Mouse (Mus musculus) intestine, embryonic 15.5 days (tissue): ENCODE data around the gene Tas1r3. TPM values are rescaled to one million over a fixed set of nuclear protein-coding genes. Genes with fewer than 3 reads are reported as not detected.

Experiments used
- ATAC-seq: fragments of 200-750 bp; cut with Nextera tagmentation; 2 replicates; pipeline ENCODE4 v1.8.0; 2017; ENCODE audit warnings: moderate TSS enrichment, moderate library complexity
- H3K27ac ChIP-seq: fragments of 300-500 bp; sonication (generic); 2 replicates; pipeline ENCODE4 v1.5.1; 2015; ENCODE audit warnings: mild to moderate bottlenecking, inconsistent platforms
- H3K27me3 ChIP-seq: fragments of 300-500 bp; sonication (generic); replicated peaks from 2 replicates; pipeline ENCODE4 v1.6.1; 2015; ENCODE audit warnings: inconsistent platforms
- H3K36me3 ChIP-seq: fragments of 300-500 bp; sonication (generic); 2 replicates; pipeline ENCODE4 v1.6.1; 2015; ENCODE audit warnings: inconsistent platforms
- H3K4me1 ChIP-seq: fragments of 300-500 bp; sonication (generic); replicated peaks from 2 replicates; pipeline ENCODE4 v1.6.1; 2015; ENCODE audit warnings: inconsistent platforms
- H3K4me2 ChIP-seq: fragments of 300-500 bp; sonication (generic); replicated peaks from 2 replicates; pipeline ENCODE4 v1.6.1; 2015; ENCODE audit warnings: mild to moderate bottlenecking, inconsistent platforms
- H3K4me3 ChIP-seq: fragments of 300-500 bp; sonication (generic); replicated peaks from 2 replicates; pipeline ENCODE4 v1.5.1; 2015; ENCODE audit warnings: inconsistent platforms
- H3K9ac ChIP-seq: fragments of 300-500 bp; sonication (generic); 2 replicates; pipeline ENCODE4 v1.6.1; 2015; ENCODE audit warnings: inconsistent platforms
- H3K9me3 ChIP-seq: fragments of 300-500 bp; sonication (generic); 2 replicates; pipeline ENCODE4 v1.6.1; 2016; ENCODE audit warnings: inconsistent platforms
- WGBS: fragments of 180-500 bp; shearing (Covaris S2); methylation state at CpG from one replicate; pipeline ENCODE4 v1.1.7; 2015; 5-methylcytosine and 5-hydroxymethylcytosine counted together
- polyA plus RNA-seq: library from polyadenylated mRNA; unstranded; fragments of >200 nt; fragmentation: Nextera tagmentation; extraction: Ambion mirVana; gene quantifications from 2 replicates; pipeline ENCODE4 v1.2.1, GENCODE M21; 2015

Gene Tas1r3
- polyA plus RNA-seq: 0.25 and 0.51 TPM in 2 replicates

GRCm38 (mm10) chr4:155863001-155863400 is at the start of gene Tas1r3:
Tas1r3 (minus strand) TSS chr4:155863362.
- Histone ChIP-seq H3K9ac (no peak within 1 kb of the TSS), H3K36me3 (peaks cover 27% of the 10 kb centered on the region), H3K4me2 (no peak within 1 kb of the TSS), H3K9me3 (no peaks in the 10 kb centered on the region), H3K27ac (no peak within 1 kb of the TSS), H3K27me3 (no peaks in the 10 kb centered on the region), H3K4me3 (no peak within 1 kb of the TSS), H3K4me1 (no peaks in the 10 kb centered on the region)
- ATAC-seq: no peak
- WGBS: 81% methylated on average over 5 of the region's 5 CpGs

GRCm38 (mm10) chr4:155908751-155909150 is 45.6 kb upstream of the Tas1r3 start:
- ATAC-seq: no peak
- Histone ChIP-seq H3K4me2 (no peak overlapping the region), H3K9ac (no peak overlapping the region), H3K4me1 (no peaks in the 10 kb centered on the region), H3K27ac (no peak overlapping the region), H3K36me3 (peaks cover 3% of the 10 kb centered on the region), H3K4me3 (no peak overlapping the region), H3K27me3 (no peaks in the 10 kb centered on the region), H3K9me3 (no peaks in the 10 kb centered on the region)
- WGBS: 86% methylated on average over 4 of the region's 4 CpGs

DNA sequence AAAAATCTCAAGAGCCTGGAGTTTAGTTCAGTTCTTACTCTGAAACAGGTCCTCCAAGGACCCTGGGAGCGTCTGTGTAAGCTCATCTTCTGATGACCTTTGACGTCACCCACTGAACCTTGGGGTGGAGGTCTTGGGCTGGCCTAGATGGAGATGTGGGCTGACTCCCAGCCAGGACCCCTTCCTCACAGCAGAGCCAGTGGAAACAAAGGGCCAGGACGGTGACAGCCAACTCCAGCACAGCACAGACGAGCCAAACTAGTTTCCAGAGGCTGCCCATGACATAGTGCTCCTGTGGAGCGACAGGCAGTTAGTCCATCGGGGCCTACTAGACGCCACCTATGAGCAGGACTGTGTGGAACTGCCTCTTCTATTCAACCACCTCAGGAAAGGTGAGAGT is 45.1 kb upstream of the Tas1r3 start:
- no peaks in the 10 kb centered on the region for H3K4me1 ChIP-seq
- 72% methylated on average over 7 of the region's 7 CpGs for WGBS
- no peak overlapping the region for H3K9ac ChIP-seq
- H3K9me3 ChIP-seq: no peaks in the 10 kb centered on the region
- H3K27me3 ChIP-seq: no peaks in the 10 kb centered on the region
- no peak overlapping the region for H3K4me3 ChIP-seq
- ATAC-seq: no peak
- H3K36me3 ChIP-seq: peaks cover 7% of the 10 kb centered on the region
- no peak overlapping the region for H3K27ac ChIP-seq
- no peak overlapping the region for H3K4me2 ChIP-seq

DNA sequence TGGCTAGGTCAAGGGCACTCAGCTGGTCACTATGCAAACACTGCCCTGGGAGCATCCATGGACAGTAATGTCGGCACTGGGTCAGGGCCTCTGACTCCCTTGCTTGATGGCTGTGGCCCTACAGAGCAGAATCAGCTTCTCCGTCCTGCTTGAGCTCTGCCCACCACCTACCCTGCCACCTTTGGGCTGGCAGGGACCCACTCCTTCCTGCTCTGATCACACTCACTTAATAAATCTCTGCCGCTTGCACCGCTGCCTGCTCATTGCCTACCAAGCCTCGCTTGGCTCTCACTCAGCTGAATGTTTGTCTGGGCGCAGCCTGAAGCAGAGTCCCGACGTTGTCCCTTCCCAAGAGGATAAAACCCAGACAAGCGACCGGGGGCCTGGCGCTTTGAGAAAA is 43.8 kb upstream of the Tas1r3 start:
- Histone ChIP-seq H3K4me1 (no peaks in the 10 kb centered on the region), H3K4me2 (no peak overlapping the region), H3K36me3 (peaks cover 20% of the 10 kb centered on the region), H3K4me3 (no peak overlapping the region), H3K9me3 (no peaks in the 10 kb centered on the region), H3K9ac (no peak overlapping the region), H3K27ac (no peak overlapping the region), H3K27me3 (no peaks in the 10 kb centered on the region)
- 85% methylated on average over 11 of the region's 11 CpGs for WGBS
- ATAC-seq: no peak

- no peaks in the 10 kb centered on the region for H3K27me3 ChIP-seq
- WGBS: 84% methylated on average over 9 of the region's 9 CpGs
- no peak for ATAC-seq
- peaks cover 26% of the 10 kb centered on the region for H3K36me3 ChIP-seq
- no peak overlapping the region for H3K4me2 ChIP-seq
- H3K9ac ChIP-seq: no peak overlapping the region
- H3K9me3 ChIP-seq: no peaks in the 10 kb centered on the region
- H3K4me3 ChIP-seq: no peak overlapping the region
- no peak overlapping the region for H3K27ac ChIP-seq
- no peaks in the 10 kb centered on the region for H3K4me1 ChIP-seq
Observed at GRCm38 (mm10) chr4:155906125-155906524, 43.0 kb upstream of the Tas1r3 start.

DNA sequence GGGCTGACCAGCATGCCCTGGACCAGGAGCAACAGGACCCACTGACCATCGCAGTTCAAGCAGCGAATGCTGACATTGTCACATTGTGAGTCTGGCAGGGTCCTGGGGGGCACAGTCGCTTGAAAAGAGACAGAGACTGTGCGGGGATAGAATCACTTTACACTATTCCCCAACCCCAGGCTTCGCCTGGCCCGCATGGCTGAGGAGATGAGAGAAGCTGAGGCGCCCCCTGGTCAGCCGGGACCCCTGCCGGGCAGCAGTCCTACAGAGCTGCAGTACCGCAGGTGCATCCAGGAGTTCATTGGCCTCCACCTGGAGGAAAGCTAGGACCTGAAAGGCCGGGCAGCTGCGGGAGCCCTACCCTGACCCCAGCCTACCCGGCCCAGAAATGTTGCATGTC is 42.5 kb upstream of the Tas1r3 start:
- no peak for ATAC-seq
- Histone ChIP-seq H3K9me3 (no peaks in the 10 kb centered on the region), H3K4me3 (no peak overlapping the region), H3K27ac (no peak overlapping the region), H3K4me1 (no peaks in the 10 kb centered on the region), H3K36me3 (peaks cover 26% of the 10 kb centered on the region), H3K27me3 (no peaks in the 10 kb centered on the region), H3K9ac (no peak overlapping the region), H3K4me2 (no peak overlapping the region)
- WGBS: 85% methylated on average over 13 of the region's 13 CpGs

DNA sequence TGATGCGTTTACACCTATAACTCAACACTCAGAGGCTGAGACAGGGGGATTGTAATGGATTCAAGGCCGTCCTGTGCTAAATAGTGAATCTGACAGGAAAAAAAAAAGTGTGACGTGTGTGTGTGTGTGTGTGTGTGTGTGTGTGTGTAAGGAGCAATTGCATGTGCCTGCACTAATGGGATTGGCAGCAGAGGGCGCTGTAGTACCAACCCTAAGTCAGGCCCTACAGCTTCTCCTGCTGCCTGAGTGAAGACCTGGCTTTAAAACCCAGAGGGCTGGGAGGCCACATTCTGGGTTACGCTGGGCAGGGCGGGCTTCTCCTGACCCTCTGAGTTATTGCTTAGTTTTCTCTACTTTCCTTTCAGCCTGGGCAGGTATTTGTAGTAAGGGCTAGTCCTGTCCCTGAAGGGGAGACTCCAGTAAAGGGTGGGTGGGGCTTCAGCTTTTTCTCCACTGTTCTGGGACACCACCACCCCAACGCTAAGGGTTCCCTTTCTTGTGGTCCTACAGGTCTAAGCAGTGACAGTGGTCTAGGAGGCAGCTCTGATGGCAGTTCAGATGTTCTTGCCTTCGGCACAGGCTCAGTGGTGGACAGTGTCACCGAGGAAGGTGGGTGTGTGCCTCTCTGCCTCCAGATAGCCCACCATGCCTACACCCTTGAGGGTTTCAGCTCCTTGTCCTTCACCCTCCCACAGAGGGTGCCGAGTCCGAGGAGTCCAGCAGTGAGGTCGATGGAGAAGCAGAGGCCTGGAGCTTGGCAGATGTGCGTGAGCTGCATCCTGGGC is 41.3 kb upstream of the Tas1r3 start:
- Histone ChIP-seq H3K4me3 (no peak overlapping the region), H3K36me3 (peaks cover 26% of the 10 kb centered on the region), H3K27me3 (no peaks in the 10 kb centered on the region), H3K4me2 (no peak overlapping the region), H3K9me3 (no peaks in the 10 kb centered on the region), H3K27ac (no peak overlapping the region), H3K9ac (no peak overlapping the region), H3K4me1 (no peaks in the 10 kb centered on the region)
- ATAC-seq: no peak
- 88% methylated on average over 13 of the region's 13 CpGs for WGBS

- Histone ChIP-seq H3K9ac (no peak overlapping the region), H3K27me3 (no peaks in the 10 kb centered on the region), H3K4me3 (no peak overlapping the region), H3K4me1 (no peaks in the 10 kb centered on the region), H3K9me3 (no peaks in the 10 kb centered on the region), H3K36me3 (peaks cover 28% of the 10 kb centered on the region), H3K4me2 (no peak overlapping the region), H3K27ac (no peak overlapping the region)
- WGBS: 94% methylated on average over 13 of the region's 13 CpGs
- no peak for ATAC-seq
Observed at GRCm38 (mm10) chr4:155903246-155903645, 40.1 kb upstream of the Tas1r3 start.

DNA sequence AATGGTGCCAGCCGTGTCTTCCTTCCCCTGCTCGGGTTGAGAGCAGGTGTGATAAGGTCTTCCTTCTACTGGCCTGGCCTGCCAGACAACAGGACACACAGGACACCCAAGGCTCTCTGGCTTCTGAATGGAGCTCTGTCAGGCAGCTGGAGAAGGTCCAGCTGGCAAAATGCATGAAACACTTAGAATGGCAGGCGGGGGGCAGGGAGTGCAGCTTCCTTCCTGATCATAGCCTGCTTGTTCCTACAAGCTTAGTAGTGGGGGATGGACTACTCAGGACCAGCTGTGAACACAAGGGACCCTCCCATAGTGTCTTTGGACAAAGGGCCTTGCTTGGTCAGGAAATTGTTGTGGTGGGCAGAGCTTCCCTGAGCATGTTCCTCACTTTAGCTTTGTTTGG is 38.0 kb upstream of the Tas1r3 start:
- H3K4me1 ChIP-seq: no peaks in the 10 kb centered on the region
- WGBS: 73% methylated on average over 3 of the region's 3 CpGs
- H3K4me2 ChIP-seq: no peak overlapping the region
- no peak for ATAC-seq
- no peaks in the 10 kb centered on the region for H3K9me3 ChIP-seq
- no peak overlapping the region for H3K27ac ChIP-seq
- no peak overlapping the region for H3K9ac ChIP-seq
- H3K27me3 ChIP-seq: no peaks in the 10 kb centered on the region
- H3K36me3 ChIP-seq: peaks cover 28% of the 10 kb centered on the region
- H3K4me3 ChIP-seq: no peak overlapping the region

DNA sequence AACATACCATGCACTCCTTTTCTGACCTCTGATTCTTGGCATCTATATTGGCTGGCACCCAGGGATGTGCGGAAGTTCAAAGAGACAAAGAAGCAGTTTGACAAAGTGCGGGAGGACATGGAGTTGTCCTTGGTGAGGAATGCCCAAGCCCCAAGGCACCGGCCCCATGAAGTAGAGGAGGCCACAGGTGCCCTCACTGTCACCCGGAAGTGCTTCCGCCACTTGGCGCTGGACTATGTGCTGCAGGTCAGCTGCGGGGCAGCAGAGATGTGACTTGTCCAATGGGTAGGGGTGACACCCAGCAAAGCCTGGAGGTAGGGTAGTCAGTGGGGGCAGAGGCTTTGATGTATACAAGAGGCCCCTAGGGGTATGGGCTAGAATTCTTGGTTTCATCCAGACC is 36.2 kb upstream of the Tas1r3 start:
- H3K9ac ChIP-seq: no peak overlapping the region
- H3K4me3 ChIP-seq: no peak overlapping the region
- H3K36me3 ChIP-seq: peaks cover 25% of the 10 kb centered on the region
- H3K4me1 ChIP-seq: peaks cover 15% of the 10 kb centered on the region
- no peak for ATAC-seq
- no peak overlapping the region for H3K27ac ChIP-seq
- no peaks in the 10 kb centered on the region for H3K27me3 ChIP-seq
- H3K9me3 ChIP-seq: no peaks in the 10 kb centered on the region
- no peak overlapping the region for H3K4me2 ChIP-seq
- 93% methylated on average over 7 of the region's 7 CpGs for WGBS

- H3K4me1 ChIP-seq: peaks cover 24% of the 10 kb centered on the region
- no peak overlapping the region for H3K27ac ChIP-seq
- H3K4me3 ChIP-seq: no peak overlapping the region
- WGBS: 95% methylated on average over 2 of the region's 2 CpGs
- no peaks in the 10 kb centered on the region for H3K27me3 ChIP-seq
- ATAC-seq: no peak
- no peak overlapping the region for H3K4me2 ChIP-seq
- no peaks in the 10 kb centered on the region for H3K9me3 ChIP-seq
- peaks cover 21% of the 10 kb centered on the region for H3K36me3 ChIP-seq
- H3K9ac ChIP-seq: no peak overlapping the region
Observed at GRCm38 (mm10) chr4:155898318-155898717, 35.2 kb upstream of the Tas1r3 start.

DNA sequence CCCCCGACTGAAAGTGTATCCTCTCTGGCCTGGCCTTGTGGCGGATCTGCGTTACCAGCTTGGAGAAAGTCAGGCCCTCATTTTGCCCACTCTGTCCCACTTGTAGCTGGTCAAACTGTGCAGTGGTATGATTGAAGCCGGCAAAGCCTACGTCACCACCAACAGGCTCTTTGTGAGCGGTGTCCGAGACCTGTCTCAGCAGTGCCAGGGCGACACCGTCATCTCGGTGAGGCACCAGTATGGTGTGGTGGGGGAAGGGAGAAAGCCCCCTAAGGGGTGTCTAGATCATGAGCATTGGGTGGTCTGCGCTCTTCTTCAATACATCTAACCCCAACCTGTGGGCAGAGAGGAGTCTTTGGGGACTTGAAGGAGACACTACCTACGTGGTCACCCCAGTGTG is 33.3 kb upstream of the Tas1r3 start:
- Histone ChIP-seq H3K4me2 (no peak overlapping the region), H3K9me3 (no peaks in the 10 kb centered on the region), H3K27ac (no peak overlapping the region), H3K4me1 (peaks cover 32% of the 10 kb centered on the region), H3K4me3 (no peak overlapping the region), H3K9ac (no peak overlapping the region), H3K27me3 (no peaks in the 10 kb centered on the region), H3K36me3 (peaks cover 3% of the 10 kb centered on the region; the same call in 1 of the 2 replicates)
- no peak for ATAC-seq
- WGBS: 94% methylated on average over 12 of the region's 12 CpGs

DNA sequence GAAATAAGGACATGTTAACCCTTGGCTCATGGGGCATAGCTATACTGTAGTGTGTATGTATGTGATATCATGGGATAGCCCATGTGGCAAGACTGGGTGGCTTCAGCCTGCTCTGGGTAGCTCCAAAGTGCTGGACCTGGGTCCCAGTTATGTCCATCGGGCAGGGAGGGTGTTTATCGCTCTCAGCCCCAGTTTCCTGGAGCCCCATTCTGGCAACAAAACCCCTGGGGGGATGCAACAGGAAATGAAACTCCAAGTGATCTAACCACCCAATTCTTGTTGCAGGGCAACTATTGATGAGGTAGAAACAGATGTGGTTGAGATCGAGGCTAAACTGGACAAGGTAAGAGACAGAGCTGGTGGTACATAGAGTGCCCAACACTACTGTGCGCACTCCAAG is 32.7 kb upstream of the Tas1r3 start:
- no peak overlapping the region for H3K9ac ChIP-seq
- H3K4me2 ChIP-seq: no peak overlapping the region
- peaks cover 34% of the 10 kb centered on the region for H3K4me1 ChIP-seq
- no peak overlapping the region for H3K27ac ChIP-seq
- 92% methylated on average over 4 of the region's 4 CpGs for WGBS
- H3K4me3 ChIP-seq: no peak overlapping the region
- H3K36me3 ChIP-seq: peaks cover 3% of the 10 kb centered on the region; the same call in 1 of the 2 replicates
- no peaks in the 10 kb centered on the region for H3K27me3 ChIP-seq
- H3K9me3 ChIP-seq: no peaks in the 10 kb centered on the region
- ATAC-seq: no peak
